Mouse (Mus musculus) midbrain, postnatal 0 days (tissue): Measurements from ENCODE around the gene C1s2. TPM values are rescaled to one million over a fixed set of nuclear protein-coding genes. Genes with fewer than 3 reads are reported as not detected.
"Not testable (repeated sequence)": the region's sequence is repeated elsewhere in the genome, so short reads cannot be mapped to it uniquely, and the experiment has no call there.

Source experiments
- ATAC-seq: fragments of 200-750 bp; cut with Nextera tagmentation; 2 replicates; pipeline ENCODE4 v1.8.0; 2017; ENCODE audit warnings: moderate number of reproducible peaks, mild to moderate bottlenecking, moderate TSS enrichment, moderate library complexity; ENCODE audit not compliant: low FRiP score
- DNase-seq: peaks from one replicate; pipeline ENCODE4 v3.0.0-alpha.2; 2015; ENCODE audit warnings: low spot score
- H3K27ac ChIP-seq: fragments of 300-500 bp; sonication (generic); 2 replicates; pipeline ENCODE4 v1.5.1; 2014; ENCODE audit warnings: low read depth, mild to moderate bottlenecking, low read length, mixed read lengths
- H3K27me3 ChIP-seq: fragments of 300-500 bp; sonication (generic); 2 replicates; pipeline ENCODE4 v1.6.1; 2014; ENCODE audit warnings: low read length, control low read depth, mixed read lengths; ENCODE audit not compliant: insufficient read depth
- H3K36me3 ChIP-seq: fragments of 300-500 bp; sonication (generic); 2 replicates; pipeline ENCODE4 v1.6.1; 2014; ENCODE audit warnings: low read length, control low read depth, mixed read lengths; ENCODE audit not compliant: insufficient read depth
- H3K4me1 ChIP-seq: fragments of 300-500 bp; sonication (generic); 2 replicates; pipeline ENCODE4 v1.6.1; 2014; ENCODE audit warnings: mild to moderate bottlenecking, control low read depth, antibody characterized with exemption, low read length, mixed read lengths; ENCODE audit not compliant: insufficient read depth
- H3K4me2 ChIP-seq: fragments of 300-500 bp; sonication (generic); 2 replicates; pipeline ENCODE4 v1.6.1; 2014; ENCODE audit warnings: low read depth, mild to moderate bottlenecking, low read length, mixed read lengths; ENCODE audit not compliant: poor library complexity, severe bottlenecking
- H3K4me3 ChIP-seq: fragments of 300-500 bp; sonication (generic); 2 replicates; pipeline ENCODE4 v1.5.1; 2014; ENCODE audit warnings: low read depth, mild to moderate bottlenecking, low read length, moderate library complexity
- H3K9ac ChIP-seq: fragments of 300-500 bp; sonication (generic); replicated peaks from 2 replicates; pipeline ENCODE4 v1.6.1; 2014; ENCODE audit warnings: mild to moderate bottlenecking, low read length, moderate library complexity, mixed read lengths; ENCODE audit not compliant: poor library complexity, severe bottlenecking
- H3K9me3 ChIP-seq: fragments of 300-500 bp; sonication (generic); 2 replicates; pipeline ENCODE4 v1.6.1; 2016; ENCODE audit warnings: low read length, control low read depth
- CTCF ChIP-seq: IDR thresholded peaks from 2 replicates; pipeline ENCODE4 v1.5.1; 2016; ENCODE audit warnings: antibody characterized with exemption, mild to moderate bottlenecking
- WGBS: fragments of 180-500 bp; shearing (Covaris S2); extraction: QIAGEN DNeasy Blood & Tissue Kit; methylation state at CpG from one replicate; pipeline ENCODE4 v1.1.7; 2014; 5-methylcytosine and 5-hydroxymethylcytosine counted together
- polyA plus RNA-seq: library from polyadenylated mRNA; unstranded; fragments of >200 nt; fragmentation: Nextera tagmentation; extraction: Ambion mirVana; gene quantifications from 2 replicates; pipeline ENCODE4 v1.2.1, GENCODE M21; 2015
- total RNA-seq: library from RNA; depleted of rRNA; stranded (reverse); fragments of >200 nt; gene quantifications from 2 replicates; pipeline ENCODE4 v1.2.3, GENCODE M21; 2014; rRNA removed

The C1s2 gene
- total and polyA plus RNA-seq, 2 experiments from 2014 or later, result 0.21 TPM; not detected in 1

- no peaks in the 10 kb centered on the region for H3K4me1 ChIP-seq
- no peaks in the 10 kb centered on the region for H3K27me3 ChIP-seq
- no peaks in the 10 kb centered on the region for H3K9me3 ChIP-seq
- H3K9ac ChIP-seq, result no peak overlapping the region
- TF ChIP-seq CTCF, result no peak
- no peak overlapping the region for H3K4me2 ChIP-seq
- ATAC-seq, result no peak
- no peak overlapping the region for H3K4me3 ChIP-seq
- H3K27ac ChIP-seq, result no peak overlapping the region
- no peaks in the 10 kb centered on the region for H3K36me3 ChIP-seq
- DNase-seq, result no peak
Measured at GRCm38 (mm10) chr6:124588771-124589170, 47.1 kb downstream of the C1s2 start.

- no peaks in the 10 kb centered on the region for H3K27me3 ChIP-seq
- H3K4me1 ChIP-seq, result no peaks in the 10 kb centered on the region
- no peak for ATAC-seq
- TF ChIP-seq CTCF, result no peak
- H3K36me3 ChIP-seq, result no peaks in the 10 kb centered on the region
- H3K27ac ChIP-seq, result no peak overlapping the region
- H3K4me2 ChIP-seq, result no peak overlapping the region
- DNase-seq, result no peak
- H3K9ac ChIP-seq, result no peak overlapping the region
- H3K4me3 ChIP-seq, result no peak overlapping the region
- WGBS, result 74% methylated on average over 4 of the region's 4 CpGs
- no peaks in the 10 kb centered on the region for H3K9me3 ChIP-seq
Measured at GRCm38 (mm10) chr6:124586266-124586665, 49.6 kb downstream of the C1s2 start.

GRCm38 (mm10) chr6:124585761-124586160, 50.1 kb downstream of the C1s2 start:
- WGBS, result 84% methylated on average over 3 of the region's 3 CpGs
- H3K4me1 ChIP-seq, result no peaks in the 10 kb centered on the region

GRCm38 (mm10) chr6:124584935-124585334, 51.0 kb downstream of the C1s2 start:
- H3K27ac ChIP-seq, result no peak overlapping the region
- no peaks in the 10 kb centered on the region for H3K36me3 ChIP-seq
- no peaks in the 10 kb centered on the region for H3K27me3 ChIP-seq
- 74% methylated on average over 3 of the region's 3 CpGs for WGBS
- ATAC-seq (no peak), DNase-seq (no peak)
- no peaks in the 10 kb centered on the region for H3K4me1 ChIP-seq
- H3K9me3 ChIP-seq, result no peaks in the 10 kb centered on the region
- no peak overlapping the region for H3K4me2 ChIP-seq
- TF ChIP-seq CTCF, result no peak
- H3K4me3 ChIP-seq, result no peak overlapping the region
- H3K9ac ChIP-seq, result no peak overlapping the region

More at GRCm38 (mm10) chr6:124585761-124586160, 50.1 kb downstream of the C1s2 start:
- no peak overlapping the region for H3K9ac ChIP-seq
- no peak overlapping the region for H3K4me2 ChIP-seq
- H3K27ac ChIP-seq, result no peak overlapping the region
- DNase-seq (no peak), ATAC-seq (no peak)
- no peaks in the 10 kb centered on the region for H3K36me3 ChIP-seq
- no peak for TF ChIP-seq CTCF
- H3K9me3 ChIP-seq, result no peaks in the 10 kb centered on the region
- H3K4me3 ChIP-seq, result no peak overlapping the region
- no peaks in the 10 kb centered on the region for H3K27me3 ChIP-seq

GRCm38 (mm10) chr6:124582231-124582630, 53.7 kb downstream of the C1s2 start:
- TF ChIP-seq CTCF, result no peak
- Histone ChIP-seq H3K9me3 (no peaks in the 10 kb centered on the region), H3K4me3 (no peak overlapping the region), H3K27ac (no peak overlapping the region), H3K27me3 (no peaks in the 10 kb centered on the region), H3K4me2 (no peak overlapping the region), H3K9ac (no peak overlapping the region), H3K4me1 (no peaks in the 10 kb centered on the region), H3K36me3 (no peaks in the 10 kb centered on the region)
- ATAC-seq (no peak), DNase-seq (no peak)
- WGBS, result 96% methylated on average over 1 of the region's 1 CpGs

GRCm38 (mm10) chr6:124580155-124580554, 55.7 kb downstream of the C1s2 start:
- not testable (repeated sequence) for H3K27me3 ChIP-seq, H3K4me2 ChIP-seq, H3K9ac ChIP-seq, H3K36me3 ChIP-seq, H3K27ac ChIP-seq, H3K4me1 ChIP-seq, DNase-seq, ATAC-seq, H3K4me3 ChIP-seq, H3K9me3 ChIP-seq
- WGBS, result 90% methylated on average over 6 of the region's 7 CpGs

GRCm38 (mm10) chr6:124575155-124575678, 60.7 kb downstream of the C1s2 start:
- H3K9me3 ChIP-seq, H3K4me2 ChIP-seq, H3K27me3 ChIP-seq, DNase-seq, H3K9ac ChIP-seq, H3K4me1 ChIP-seq, ATAC-seq, H3K4me3 ChIP-seq, H3K36me3 ChIP-seq, H3K27ac ChIP-seq: not testable (repeated sequence)
- WGBS, result 84% methylated on average over 3 of the region's 3 CpGs

Other genes with a start within 250 kb of the C1s2 start
- 73.2 and 78.9 TPM in 2 replicates for gene Pex5, start 221.0 kb downstream of the C1s2 start, total RNA-seq
- 52.9 and 53.1 TPM in 2 replicates for gene Pex5, start 221.0 kb downstream of the C1s2 start, polyA plus RNA-seq
- 315 and 318 TPM in 2 replicates for gene Clstn3, start 171.3 kb downstream of the C1s2 start, total RNA-seq
- 205 and 226 TPM in 2 replicates for gene Clstn3, start 171.3 kb downstream of the C1s2 start, polyA plus RNA-seq
- gene C1rl, start 143.0 kb downstream of the C1s2 start, total RNA-seq, result 0.19 TPM in 1 of 2 replicates, not detected in the other
- gene C1rl, start 143.0 kb downstream of the C1s2 start, polyA plus RNA-seq, result 0.16 and 0.35 TPM in 2 replicates
- 0.24 and 0.49 TPM in 2 replicates for gene C1ra, start 123.7 kb downstream of the C1s2 start, total RNA-seq
- 0.42 and 0.54 TPM in 2 replicates for gene C1ra, start 123.7 kb downstream of the C1s2 start, polyA plus RNA-seq
- 0.28 and 0.33 TPM in 2 replicates for gene C1s1, start 93.7 kb downstream of the C1s2 start, total RNA-seq
- gene C1s1, start 93.7 kb downstream of the C1s2 start, polyA plus RNA-seq, result 0.48 and 0.83 TPM in 2 replicates
- gene C1rb, start 65.8 kb downstream of the C1s2 start, total RNA-seq, result not detected in 2 replicates
- gene C1rb, start 65.8 kb downstream of the C1s2 start, polyA plus RNA-seq, result not detected in 2 replicates
- 31.4 and 35.0 TPM in 2 replicates for gene Lpcat3, start 26.9 kb upstream of the C1s2 start, total RNA-seq
- 40.0 and 43.2 TPM in 2 replicates for gene Lpcat3, start 26.9 kb upstream of the C1s2 start, polyA plus RNA-seq
- 75.6 and 99.9 TPM in 2 replicates for gene Emg1, start 76.1 kb upstream of the C1s2 start, total RNA-seq
- gene Emg1, start 76.1 kb upstream of the C1s2 start, polyA plus RNA-seq, result 87.2 and 89.8 TPM in 2 replicates
- gene Phb2, start 76.3 kb upstream of the C1s2 start, total RNA-seq, result 197 and 230 TPM in 2 replicates
- 265 and 269 TPM in 2 replicates for gene Phb2, start 76.3 kb upstream of the C1s2 start, polyA plus RNA-seq
- 2.3 and 3.4 TPM in 2 replicates for gene Ptpn6, start 102.6 kb upstream of the C1s2 start, total RNA-seq
- 3.2 and 4.0 TPM in 2 replicates for gene Ptpn6, start 102.6 kb upstream of the C1s2 start, polyA plus RNA-seq
- gene Grcc10, start 105.3 kb upstream of the C1s2 start, total RNA-seq, result 244 and 246 TPM in 2 replicates
- 710 and 723 TPM in 2 replicates for gene Grcc10, start 105.3 kb upstream of the C1s2 start, polyA plus RNA-seq
- not detected in 2 replicates for gene Gm45234, start 119.9 kb upstream of the C1s2 start, total RNA-seq
- not detected in 2 replicates for gene Gm45234, start 119.9 kb upstream of the C1s2 start, polyA plus RNA-seq
- 30.7 and 38.0 TPM in 2 replicates for gene Atn1, start 120.4 kb upstream of the C1s2 start, total RNA-seq
- 25.5 and 30.4 TPM in 2 replicates for gene Atn1, start 120.4 kb upstream of the C1s2 start, polyA plus RNA-seq
- 221 and 267 TPM in 2 replicates for gene Eno2, start 133.6 kb upstream of the C1s2 start, total RNA-seq
- gene Eno2, start 133.6 kb upstream of the C1s2 start, polyA plus RNA-seq, result 175 and 189 TPM in 2 replicates
- gene Lrrc23, start 143.6 kb upstream of the C1s2 start, total RNA-seq, result 12.7 and 12.8 TPM in 2 replicates
- gene Lrrc23, start 143.6 kb upstream of the C1s2 start, polyA plus RNA-seq, result 6.1 and 9.0 TPM in 2 replicates
- gene Spsb2, start 172.6 kb upstream of the C1s2 start, total RNA-seq, result 5.9 and 9.3 TPM in 2 replicates
- gene Spsb2, start 172.6 kb upstream of the C1s2 start, polyA plus RNA-seq, result 10.2 and 10.9 TPM in 2 replicates
- gene Tpi1, start 178.2 kb upstream of the C1s2 start, total RNA-seq, result 392 and 419 TPM in 2 replicates
- 415 and 480 TPM in 2 replicates for gene Tpi1, start 178.2 kb upstream of the C1s2 start, polyA plus RNA-seq
- gene Usp5, start 193.4 kb upstream of the C1s2 start, total RNA-seq, result 218 and 219 TPM in 2 replicates
- 201 and 214 TPM in 2 replicates for gene Usp5, start 193.4 kb upstream of the C1s2 start, polyA plus RNA-seq
- 9.4 and 16.7 TPM in 2 replicates for gene Cdca3, start 193.5 kb upstream of the C1s2 start, total RNA-seq
- gene Cdca3, start 193.5 kb upstream of the C1s2 start, polyA plus RNA-seq, result 15.0 and 16.0 TPM in 2 replicates
- gene Gnb3, start 204.2 kb upstream of the C1s2 start, total RNA-seq, result 0.52 and 0.66 TPM in 2 replicates
- 0.23 and 1.1 TPM in 2 replicates for gene Gnb3, start 204.2 kb upstream of the C1s2 start, polyA plus RNA-seq
- gene P3h3, start 221.7 kb upstream of the C1s2 start, total RNA-seq, result 67.4 and 74.4 TPM in 2 replicates
- 9.8 and 11.2 TPM in 2 replicates for gene P3h3, start 221.7 kb upstream of the C1s2 start, polyA plus RNA-seq
- gene Gpr162, start 227.9 kb upstream of the C1s2 start, total RNA-seq, result 198 and 225 TPM in 2 replicates
- gene Gpr162, start 227.9 kb upstream of the C1s2 start, polyA plus RNA-seq, result 38.3 and 39.3 TPM in 2 replicates